Mouse (Mus musculus) hindbrain, embryonic 11.5 days (tissue): ENCODE measurements around the gene Hoxa7. TPM values are rescaled to one million over a fixed set of nuclear protein-coding genes. Genes with fewer than 3 reads are reported as not detected.

ENCODE experiments used
- ATAC-seq: fragments of 200-750 bp; cut with Nextera tagmentation; 2 replicates; pipeline ENCODE4 v1.8.0; 2017; ENCODE audit warnings: mild to moderate bottlenecking, moderate TSS enrichment, moderate library complexity; ENCODE audit not compliant: low FRiP score
- DNase-seq: peaks from one replicate; pipeline ENCODE4 v3.0.0-alpha.2; 2015; ENCODE audit warnings: low spot score
- H3K27ac ChIP-seq: fragments of 300-500 bp; sonication (generic); 2 replicates; pipeline ENCODE4 v1.5.1; 2014; ENCODE audit warnings: mild to moderate bottlenecking, low read depth, low read length
- H3K27me3 ChIP-seq: fragments of 300-500 bp; sonication (generic); 2 replicates; pipeline ENCODE4 v1.6.1; 2014; ENCODE audit warnings: mild to moderate bottlenecking, low read length, moderate library complexity, mixed read lengths; ENCODE audit not compliant: control insufficient read depth, insufficient read depth
- H3K36me3 ChIP-seq: fragments of 300-500 bp; sonication (generic); 2 replicates; pipeline ENCODE4 v1.6.1; 2014; ENCODE audit warnings: mild to moderate bottlenecking, low read length, moderate library complexity, mixed read lengths; ENCODE audit not compliant: control insufficient read depth, insufficient read depth
- H3K4me1 ChIP-seq: fragments of 300-500 bp; sonication (generic); replicated peaks from 2 replicates; pipeline ENCODE4 v1.6.1; 2014; ENCODE audit warnings: low read length, mixed read lengths; ENCODE audit not compliant: control insufficient read depth, insufficient read depth
- H3K4me2 ChIP-seq: fragments of 300-500 bp; sonication (generic); replicated peaks from 2 replicates; pipeline ENCODE4 v1.6.1; 2014; ENCODE audit warnings: mild to moderate bottlenecking, low read depth, low read length
- H3K4me3 ChIP-seq: fragments of 300-500 bp; sonication (generic); 2 replicates; pipeline ENCODE4 v1.5.1; 2014; ENCODE audit warnings: low read depth, low read length
- H3K9ac ChIP-seq: fragments of 300-500 bp; sonication (generic); 2 replicates; pipeline ENCODE4 v1.6.1; 2014; ENCODE audit warnings: low read depth, low read length
- H3K9me3 ChIP-seq: fragments of 300-500 bp; sonication (generic); 2 replicates; pipeline ENCODE4 v1.6.1; 2016; ENCODE audit warnings: low read length; ENCODE audit not compliant: control insufficient read depth
- WGBS: fragments of 180-500 bp; shearing (Covaris S2); extraction: QIAGEN DNeasy Blood & Tissue Kit; methylation state at CpG from one replicate; pipeline ENCODE4 v1.1.7; 2014; 5-methylcytosine and 5-hydroxymethylcytosine counted together
- polyA plus RNA-seq: library from polyadenylated mRNA; unstranded; fragments of >200 nt; fragmentation: Nextera tagmentation; extraction: Ambion mirVana; gene quantifications from 2 replicates; pipeline ENCODE4 v1.2.1, GENCODE M21; 2014

Gene Hoxa7
- polyA plus RNA-seq, 1 experiment from 2014 or later = 0.34 TPM

DNA sequence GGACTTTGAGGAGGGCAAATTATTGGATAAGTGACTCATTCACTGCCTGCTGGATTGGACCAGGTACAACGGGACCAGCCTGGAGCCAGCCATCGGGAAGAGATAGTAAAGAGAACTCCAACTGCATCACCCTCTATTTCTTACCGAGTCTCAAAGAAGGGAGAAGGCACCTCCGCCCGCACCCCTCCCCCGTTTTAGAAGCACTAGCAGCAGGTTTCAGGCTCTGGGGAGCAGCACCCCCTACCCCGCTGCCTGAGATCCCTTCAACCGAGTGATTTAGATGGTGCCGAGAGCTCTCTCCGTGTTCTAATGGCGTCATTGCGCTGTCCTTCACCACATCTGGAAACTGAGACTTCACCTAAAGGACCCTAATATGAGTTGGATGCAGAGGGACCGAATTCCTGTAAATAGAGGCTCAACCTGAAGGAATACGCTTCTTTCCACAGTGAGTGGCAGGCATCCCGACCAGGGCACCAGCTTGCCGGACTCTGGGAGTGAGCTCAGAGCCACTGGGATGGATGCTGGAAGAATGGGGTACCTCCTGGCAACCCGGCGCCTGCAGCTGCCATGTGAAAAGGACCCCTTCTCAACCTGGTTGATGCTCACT, 43.8 kb upstream of the Hoxa7 start:
- H3K27ac ChIP-seq = no peak overlapping the region
- DNase-seq = peak; percentile 66
- under 1% methylated on average over 18 of the region's 18 CpGs for WGBS

DNA sequence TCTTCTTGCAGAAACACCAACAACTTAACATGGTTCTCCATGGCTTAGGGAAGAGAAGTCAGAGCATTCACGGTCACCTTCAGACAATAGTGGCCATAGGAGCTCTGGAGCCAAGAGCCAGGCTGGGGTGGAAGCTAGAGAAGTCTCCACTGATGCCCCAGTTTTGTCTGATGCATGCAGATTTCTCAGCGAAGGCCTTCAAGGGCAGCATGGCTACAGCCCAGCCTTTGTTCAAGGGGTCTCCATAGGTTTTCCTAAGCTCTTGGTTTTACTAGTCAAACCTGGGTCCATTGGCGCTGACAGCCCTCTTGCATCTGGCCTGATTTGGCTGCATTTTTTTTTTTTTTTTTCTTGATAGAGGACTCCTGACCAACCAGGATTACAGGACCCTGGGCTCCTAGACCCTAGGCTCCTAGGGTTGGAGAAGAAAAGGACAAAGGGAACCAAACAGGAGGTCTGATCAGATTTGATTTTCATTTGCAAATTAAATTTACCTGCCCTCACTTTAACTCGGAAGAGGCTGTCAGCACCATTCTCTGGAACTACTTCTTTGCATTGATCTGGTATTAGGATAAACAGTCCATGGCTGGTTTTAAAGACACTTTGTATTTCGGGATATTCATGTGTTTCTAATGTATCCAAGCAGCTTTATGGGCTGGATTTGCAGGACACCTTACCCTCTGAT, 42.6 kb upstream of the Hoxa7 start:
- Histone ChIP-seq H3K27me3 (peaks cover 93% of the 10 kb centered on the region), H3K9me3 (no peaks in the 10 kb centered on the region), H3K4me3 (no peak overlapping the region), H3K36me3 (no peaks in the 10 kb centered on the region), H3K27ac (no peak overlapping the region), H3K4me2 (no peak overlapping the region), H3K9ac (no peak overlapping the region), H3K4me1 (peaks cover 8% of the 10 kb centered on the region; the same call in 1 of the 2 replicates)
- DNase-seq (peak; percentile 59), ATAC-seq (no peak)
- 4% methylated on average over 5 of the region's 5 CpGs for WGBS

More for the DNA sequence above, 43.8 kb upstream of the Hoxa7 start:
- no peak overlapping the region for H3K9ac ChIP-seq
- H3K4me1 ChIP-seq = peaks cover 6% of the 10 kb centered on the region; the same call in 1 of the 2 replicates
- H3K4me2 ChIP-seq = no peak overlapping the region
- H3K27me3 ChIP-seq = peaks cover 96% of the 10 kb centered on the region
- ATAC-seq = no peak
- no peaks in the 10 kb centered on the region for H3K36me3 ChIP-seq
- no peaks in the 10 kb centered on the region for H3K9me3 ChIP-seq
- H3K4me3 ChIP-seq = no peak overlapping the region

- no peak for DNase-seq
- Histone ChIP-seq H3K9me3 (no peaks in the 10 kb centered on the region), H3K4me2 (no peak overlapping the region), H3K4me3 (no peak overlapping the region), H3K27me3 (peaks cover 93% of the 10 kb centered on the region), H3K27ac (no peak overlapping the region), H3K9ac (no peak overlapping the region), H3K4me1 (peaks cover 8% of the 10 kb centered on the region; the same call in 1 of the 2 replicates), H3K36me3 (no peaks in the 10 kb centered on the region)
- ATAC-seq = no peak
- under 1% methylated on average over 6 of the region's 6 CpGs for WGBS
Measured at GRCm38 (mm10) chr6:52263321-52263585, 41.6 kb upstream of the Hoxa7 start.

DNA sequence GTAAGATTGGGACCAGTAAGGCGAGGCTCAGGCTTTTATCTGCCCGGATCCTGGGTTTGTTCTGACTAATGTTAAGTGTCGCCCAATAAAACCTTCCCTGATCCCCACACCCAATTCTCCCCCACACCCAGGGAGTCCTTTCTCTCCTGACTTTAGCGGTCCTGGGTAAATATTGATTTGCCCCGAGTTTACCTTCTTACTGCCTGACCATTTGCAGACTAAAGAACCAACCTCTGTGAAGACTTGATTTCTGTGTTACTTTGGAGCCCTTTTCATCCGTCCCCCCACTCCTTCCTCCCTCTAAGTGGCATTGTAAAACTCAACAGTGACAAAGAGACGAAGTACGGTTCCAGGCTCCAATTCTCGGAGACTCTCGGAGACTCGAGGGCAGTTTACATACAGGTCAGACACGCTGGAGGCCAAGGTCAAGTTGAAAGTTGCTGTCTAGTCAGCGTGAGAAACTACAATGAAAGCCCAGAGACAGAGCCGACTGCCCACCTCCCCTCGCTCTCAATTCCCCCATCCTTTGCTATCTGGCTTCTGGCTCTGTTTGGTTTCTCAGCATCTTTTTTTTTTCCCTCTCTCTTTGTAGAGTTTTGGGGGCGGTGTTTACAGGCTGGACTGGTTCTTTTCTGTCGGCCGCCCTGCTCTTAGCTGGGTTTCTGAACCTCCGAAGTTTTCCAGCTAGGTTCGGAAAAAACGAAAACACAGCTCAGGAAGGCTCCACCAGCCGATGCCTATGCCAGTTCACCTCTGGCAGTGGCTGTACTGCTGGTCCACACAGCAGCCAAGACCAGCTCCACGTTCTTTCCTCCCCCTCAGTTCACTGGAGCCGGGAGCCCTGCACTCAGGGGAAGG, 41.0 kb upstream of the Hoxa7 start:
- Histone ChIP-seq H3K27me3 (peaks cover 91% of the 10 kb centered on the region), H3K27ac (no peak overlapping the region), H3K4me1 (peaks cover 8% of the 10 kb centered on the region; the same call in 1 of the 2 replicates), H3K4me3 (no peak overlapping the region), H3K9me3 (no peaks in the 10 kb centered on the region), H3K9ac (no peak overlapping the region), H3K4me2 (no peak overlapping the region), H3K36me3 (no peaks in the 10 kb centered on the region)
- DNase-seq (peak; percentile 63), ATAC-seq (no peak)
- under 1% methylated on average over 24 of the region's 24 CpGs for WGBS

DNA sequence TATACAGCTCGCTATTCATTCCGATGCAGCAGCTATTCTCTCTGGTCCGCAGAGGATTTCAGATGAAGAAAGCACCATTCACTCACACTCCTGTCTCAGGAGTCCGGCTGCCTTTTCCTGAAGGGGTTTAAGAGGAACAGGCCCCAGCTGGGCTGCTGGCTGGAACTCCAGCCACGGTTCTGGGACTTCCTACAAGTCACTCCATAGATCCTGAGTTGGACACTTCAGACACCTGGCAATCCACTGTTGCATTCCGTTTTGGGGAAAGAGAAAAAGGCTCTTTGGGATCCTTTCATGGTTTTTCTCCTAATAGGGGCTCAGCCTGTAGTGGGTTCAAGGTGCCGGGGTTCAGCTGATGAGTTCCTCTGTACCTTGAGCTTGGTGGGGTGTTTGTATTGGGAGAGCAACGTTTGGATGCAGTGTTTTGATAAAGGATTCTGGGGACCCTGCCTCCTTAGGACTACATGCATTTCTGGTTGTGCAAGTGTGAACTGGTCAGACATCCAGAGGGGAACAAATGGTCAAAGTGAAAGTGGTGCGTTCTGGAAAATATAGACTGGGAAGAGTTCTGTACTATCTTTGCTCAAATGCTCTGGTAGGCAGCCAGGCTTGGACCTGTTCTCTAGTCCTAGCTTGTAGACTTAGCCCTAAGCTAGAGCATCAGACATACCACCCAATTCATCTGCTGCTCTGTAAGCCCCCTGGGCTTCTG, 40.3 kb upstream of the Hoxa7 start:
- Histone ChIP-seq H3K27me3 (peaks cover 93% of the 10 kb centered on the region), H3K9me3 (no peaks in the 10 kb centered on the region), H3K36me3 (no peaks in the 10 kb centered on the region), H3K4me2 (no peak overlapping the region), H3K27ac (no peak overlapping the region), H3K4me1 (peaks cover 8% of the 10 kb centered on the region; the same call in 1 of the 2 replicates), H3K4me3 (no peak overlapping the region), H3K9ac (no peak overlapping the region)
- WGBS = 6% methylated on average over 9 of the region's 9 CpGs
- DNase-seq = peak; percentile 62
- ATAC-seq = no peak

- Histone ChIP-seq H3K9ac (no peak within 1 kb of the TSS), H3K4me2 (peak within 1 kb of the TSS; percentile 38), H3K36me3 (no peaks in the 10 kb centered on the region), H3K27me3 (peaks cover 91% of the 10 kb centered on the region), H3K4me1 (peaks cover 8% of the 10 kb centered on the region; the same call in 1 of the 2 replicates), H3K4me3 (peak within 1 kb of the TSS; percentile 21; the same call in 1 of the 2 replicates), H3K27ac (no peak within 1 kb of the TSS), H3K9me3 (no peaks in the 10 kb centered on the region)
- DNase-seq (peak; percentile 64), ATAC-seq (no peak)
- whole genome bisulfite sequencing = 2% methylated on average over 42 of the region's 72 CpGs
Measured at GRCm38 (mm10) chr6:52260654-52261575, 39.3 kb upstream of the Hoxa7 start, which contains the start of gene Hoxa13. Gene Hoxa13 (minus strand): TSS chr6:52260880.

DNA sequence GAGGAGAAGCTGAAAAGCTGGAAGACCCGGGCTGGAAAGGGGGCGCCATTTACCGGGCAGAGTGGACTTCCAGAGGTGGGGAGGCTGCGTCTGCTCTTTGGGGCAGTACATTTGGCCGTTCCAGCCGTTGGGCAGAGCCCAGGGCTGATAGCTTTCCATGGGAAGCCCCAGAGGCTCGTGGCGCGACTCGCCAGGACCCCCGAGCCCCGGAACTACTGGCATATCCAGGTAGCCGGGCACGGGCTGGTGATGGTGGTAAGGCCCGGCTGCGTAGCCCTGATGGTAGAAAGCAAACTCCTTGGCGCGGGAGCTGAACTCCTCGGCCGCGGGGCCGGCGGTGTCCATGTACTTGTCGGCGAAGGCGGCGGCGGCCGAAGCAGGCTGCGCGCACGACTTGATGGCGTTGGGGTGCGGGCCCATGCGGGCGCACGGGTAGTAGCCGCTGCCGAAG, 38.2 kb upstream of the Hoxa7 start:
- H3K9ac ChIP-seq = no peak overlapping the region
- no peak overlapping the region for H3K27ac ChIP-seq
- no peak for ATAC-seq
- H3K9me3 ChIP-seq = no peaks in the 10 kb centered on the region
- H3K4me3 ChIP-seq = peak overlapping the region; percentile 12; the same call in 1 of the 2 replicates
- H3K27me3 ChIP-seq = peaks cover 90% of the 10 kb centered on the region
- H3K4me2 ChIP-seq = 0 out of 2 replicates have a peak overlapping the region, but pooled peaks have one; percentile 11
- H3K36me3 ChIP-seq = no peaks in the 10 kb centered on the region
- peaks cover 8% of the 10 kb centered on the region; the same call in 1 of the 2 replicates for H3K4me1 ChIP-seq
- 2% methylated on average over 36 of the region's 39 CpGs for WGBS
- DNase-seq = peak; percentile 69
